ENCODE assay signal across 19 mouse cellular contexts in genomic region chr5:72425342-72426010, GRCm38 (mm10).
A peak's percentile ranks its signal among the peaks of the same experiment; 100 is the strongest.
DNase-seq lines count a peak whose midpoint lies in the region; ATAC-seq lines count a peak whose summit lies in the region.
"Had no signal": no experiment of that assay in that cellular context is flagged by ENCODE, and none has a peak within 500 bp of the region (broad histone marks: within the 10 kb centered on the region; RNA-seq: fewer than 3 reads in every experiment).

No protein-coding gene starts in this region.

- H3K4me1 ChIP-seq in midbrain, embryonic 11.5 days (ENCODE audit: control insufficient read depth, insufficient read depth, low read length) = no peaks in the 10 kb centered on the region
- H3K4me1 ChIP-seq in midbrain, embryonic 14.5 days (ENCODE audit: control insufficient read depth, insufficient read depth, low read length) = no peaks in the 10 kb centered on the region
- peaks cover 8% of the 10 kb centered on the region for H3K4me1 ChIP-seq in heart, embryonic 15.5 days (replicated peaks)
- H3K4me1 ChIP-seq in forebrain, embryonic 16.5 days (replicated peaks; ENCODE audit: control insufficient read depth, insufficient read depth, low read length) = no peaks in the 10 kb centered on the region
- H3K4me1 ChIP-seq: embryonic facial prominence, embryonic 10.5 days; hindbrain, embryonic 12.5 days had no signal

- no peak overlapping the region for H3K4me3 ChIP-seq in midbrain, embryonic 11.5 days (ENCODE audit: low read depth, low read length)
- H3K4me3 ChIP-seq in midbrain, embryonic 14.5 days (replicated peaks; ENCODE audit: low read depth, low read length) = no peak overlapping the region
- no peak overlapping the region for H3K4me3 ChIP-seq in heart, embryonic 15.5 days
- H3K4me3 ChIP-seq in forebrain, embryonic 16.5 days (replicated peaks; ENCODE audit: low read length) = no peak overlapping the region
- H3K4me3 ChIP-seq: embryonic facial prominence, embryonic 10.5 days; hindbrain, embryonic 12.5 days had no signal

- no peaks in the 10 kb centered on the region for H3K9me3 ChIP-seq in midbrain, embryonic 11.5 days (ENCODE audit: control insufficient read depth, low read length)
- H3K9me3 ChIP-seq in midbrain, embryonic 14.5 days (ENCODE audit: control insufficient read depth, low read length) = no peaks in the 10 kb centered on the region
- H3K9me3 ChIP-seq in heart, embryonic 15.5 days (replicated peaks) = no peaks in the 10 kb centered on the region
- H3K9me3 ChIP-seq in forebrain, embryonic 16.5 days (ENCODE audit: control insufficient read depth, low read length) = no peaks in the 10 kb centered on the region
- H3K9me3 ChIP-seq: embryonic facial prominence, embryonic 10.5 days; hindbrain, embryonic 12.5 days had no signal

- no peak overlapping the region for H3K9ac ChIP-seq in midbrain, embryonic 11.5 days (ENCODE audit: low read length)
- H3K9ac ChIP-seq in midbrain, embryonic 14.5 days (replicated peaks; ENCODE audit: low read length) = no peak overlapping the region
- no peak overlapping the region for H3K9ac ChIP-seq in heart, embryonic 15.5 days
- no peak overlapping the region for H3K9ac ChIP-seq in forebrain, embryonic 16.5 days (replicated peaks; ENCODE audit: low read depth, low read length)
- H3K9ac ChIP-seq: hindbrain, embryonic 12.5 days had no signal

- H3K4me2 ChIP-seq in midbrain, embryonic 11.5 days = no peak overlapping the region
- H3K4me2 ChIP-seq in midbrain, embryonic 14.5 days (ENCODE audit: low read length) = no peak overlapping the region
- H3K4me2 ChIP-seq in heart, embryonic 15.5 days = 0 out of 2 replicates have a peak overlapping the region, but pooled peaks have one; percentile 21
- no peak overlapping the region for H3K4me2 ChIP-seq in forebrain, embryonic 16.5 days (ENCODE audit: low read length)
- H3K4me2 ChIP-seq: hindbrain, embryonic 12.5 days had no signal

- intact Hi-C loops in heart, postnatal 14 days (cut with DNase I) = no loop called here

- no peak for ATAC-seq in midbrain, embryonic 11.5 days (ENCODE audit: low FRiP score)
- ATAC-seq in midbrain, embryonic 14.5 days (ENCODE audit: low FRiP score, low TSS enrichment) = no peak
- 0 out of 2 replicates have a peak, but pooled peaks have one; percentile 18 for ATAC-seq in heart, embryonic 15.5 days (replicated peaks; ENCODE audit: insufficient number of reproducible peaks, insufficient read depth, low FRiP score, low read depth)
- ATAC-seq in forebrain, embryonic 16.5 days = no peak
- ATAC-seq: forebrain, embryonic 14.5 days; hindbrain, embryonic 16.5 days; inflammation-experienced regulatory T-cells, adult 6 months; intestine, postnatal 0 days had no signal

- peak; percentile 39 to 57 for DNase-seq in heart, adult 9 months (ENCODE audit: low spot score in 2 of 2)
- no peak for DNase-seq in heart, postnatal 14 days
- DNase-seq in midbrain, embryonic 11.5 days (ENCODE audit: low spot score, missing footprints) = peak; percentile 67
- no peak for DNase-seq in midbrain, embryonic 14.5 days
- DNase-seq in cerebellum, adult 11 months = no peak
- DNase-seq: adrenal gland, adult 2 months; adrenal gland, postnatal 25 days; cerebellum, adult 2 months; cerebellum, postnatal 10 days; gastrocnemius, postnatal 36 days; kidney, adult 9 months had no signal

- no peak overlapping the region for H3K27ac ChIP-seq in midbrain, embryonic 11.5 days (ENCODE audit: low read depth, low read length)
- H3K27ac ChIP-seq in midbrain, embryonic 14.5 days (replicated peaks; ENCODE audit: low read depth, low read length) = no peak overlapping the region
- H3K27ac ChIP-seq in heart, embryonic 15.5 days = peak overlapping the region; percentile 65
- H3K27ac ChIP-seq in forebrain, embryonic 16.5 days (ENCODE audit: low read length) = no peak overlapping the region
- H3K27ac ChIP-seq: embryonic facial prominence, embryonic 10.5 days; hindbrain, embryonic 12.5 days had no signal

- no peaks in the 10 kb centered on the region for H3K27me3 ChIP-seq in midbrain, embryonic 11.5 days (ENCODE audit: control insufficient read depth, insufficient read depth, low read length)
- no peaks in the 10 kb centered on the region for H3K27me3 ChIP-seq in midbrain, embryonic 14.5 days (ENCODE audit: control insufficient read depth, insufficient read depth, low read length)
- H3K27me3 ChIP-seq in heart, embryonic 15.5 days = no peaks in the 10 kb centered on the region
- no peaks in the 10 kb centered on the region for H3K27me3 ChIP-seq in forebrain, embryonic 16.5 days (replicated peaks; ENCODE audit: control insufficient read depth, insufficient read depth, low read length)
- H3K27me3 ChIP-seq: hindbrain, embryonic 12.5 days had no signal

- no peaks in the 10 kb centered on the region for H3K36me3 ChIP-seq in midbrain, embryonic 11.5 days (ENCODE audit: control insufficient read depth, insufficient read depth, low read length)
- H3K36me3 ChIP-seq in midbrain, embryonic 14.5 days (ENCODE audit: control insufficient read depth, insufficient read depth, low read length) = no peaks in the 10 kb centered on the region
- no peaks in the 10 kb centered on the region for H3K36me3 ChIP-seq in heart, embryonic 15.5 days
- no peaks in the 10 kb centered on the region for H3K36me3 ChIP-seq in forebrain, embryonic 16.5 days (ENCODE audit: control insufficient read depth, insufficient read depth)
- H3K36me3 ChIP-seq: embryonic facial prominence, embryonic 10.5 days; hindbrain, embryonic 12.5 days had no signal

Comparison
In these comparisons a context has a peak if more than half of its experiments do, and no peak if none do; other contexts are left out.
1. DNase-seq: peak in heart, adult 9 months (2 of 2) and midbrain, embryonic 11.5 days (single experiment); none in heart, postnatal 14 days (0 of 2), midbrain, embryonic 14.5 days (single experiment) and cerebellum, adult 11 months (single experiment).